Mouse (Mus musculus): Measurements from ENCODE around the gene Ipo5. TPM values are rescaled to one million over a fixed set of nuclear protein-coding genes. Genes with fewer than 3 reads are reported as not detected.

Gene Ipo5
- polyA plus RNA-seq (2015; fragmentation: Nextera tagmentation; extraction: Ambion mirVana): 84.9 and 104 TPM in 2 replicates

GRCm38 (mm10) chr14:120910733-120911324 is at the start of gene Ipo5:
TSS of gene Ipo5 (plus strand) at chr14:120911224.
- Histone ChIP-seq H3K9me3 (ENCODE audit: control insufficient read depth, low read length) (no peaks in the 10 kb centered on the region), H3K4me1 (replicated peaks; ENCODE audit: control insufficient read depth, insufficient read depth, low read length) (peaks cover 13% of the 10 kb centered on the region), H3K27ac (ENCODE audit: low read length) (peak within 1 kb of the TSS; percentile 86), H3K4me2 (ENCODE audit: low read length) (peak within 1 kb of the TSS; percentile 89), H3K36me3 (ENCODE audit: control insufficient read depth, insufficient read depth) (no peaks in the 10 kb centered on the region), H3K4me3 (replicated peaks; ENCODE audit: low read length) (peak within 1 kb of the TSS; percentile 88), H3K27me3 (replicated peaks; ENCODE audit: control insufficient read depth, insufficient read depth, low read length) (no peaks in the 10 kb centered on the region), H3K9ac (replicated peaks; ENCODE audit: low read depth, low read length) (peak within 1 kb of the TSS; percentile 90)
- peak; percentile 94 for ATAC-seq
- under 1% methylated on average over 52 of the region's 83 CpGs for WGBS

GRCm38 (mm10) chr14:120863205-120863604 is 47.8 kb upstream of the Ipo5 start:
- Histone ChIP-seq H3K36me3 (ENCODE audit: control insufficient read depth, insufficient read depth) (no peaks in the 10 kb centered on the region), H3K4me2 (ENCODE audit: low read length) (no peak overlapping the region), H3K4me3 (replicated peaks; ENCODE audit: low read length) (no peak overlapping the region), H3K27me3 (replicated peaks; ENCODE audit: control insufficient read depth, insufficient read depth, low read length) (no peaks in the 10 kb centered on the region), H3K4me1 (replicated peaks; ENCODE audit: control insufficient read depth, insufficient read depth, low read length) (no peaks in the 10 kb centered on the region), H3K9ac (replicated peaks; ENCODE audit: low read depth, low read length) (no peak overlapping the region), H3K9me3 (ENCODE audit: control insufficient read depth, low read length) (no peaks in the 10 kb centered on the region; the same call in 1 of the 2 replicates), H3K27ac (ENCODE audit: low read length) (no peak overlapping the region)
- ATAC-seq: no peak
- WGBS: 95% methylated on average over 3 of the region's 3 CpGs

GRCm38 (mm10) chr14:120864896-120865295 is 46.1 kb upstream of the Ipo5 start:
- 93% methylated on average over 4 of the region's 4 CpGs for WGBS
- H3K4me3 ChIP-seq (replicated peaks; ENCODE audit: low read length): no peak overlapping the region
- no peak overlapping the region for H3K9ac ChIP-seq (replicated peaks; ENCODE audit: low read depth, low read length)
- H3K27ac ChIP-seq (ENCODE audit: low read length): no peak overlapping the region
- H3K36me3 ChIP-seq (ENCODE audit: control insufficient read depth, insufficient read depth): no peaks in the 10 kb centered on the region
- no peaks in the 10 kb centered on the region; the same call in 1 of the 2 replicates for H3K4me1 ChIP-seq (replicated peaks; ENCODE audit: control insufficient read depth, insufficient read depth, low read length)
- H3K9me3 ChIP-seq (ENCODE audit: control insufficient read depth, low read length): no peaks in the 10 kb centered on the region
- no peaks in the 10 kb centered on the region for H3K27me3 ChIP-seq (replicated peaks; ENCODE audit: control insufficient read depth, insufficient read depth, low read length)
- no peak overlapping the region for H3K4me2 ChIP-seq (ENCODE audit: low read length)
- ATAC-seq: no peak

GRCm38 (mm10) chr14:120866573-120866972 is 44.5 kb upstream of the Ipo5 start:
- 97% methylated on average over 8 of the region's 8 CpGs for WGBS
- Histone ChIP-seq H3K9ac (replicated peaks; ENCODE audit: low read depth, low read length) (no peak overlapping the region), H3K36me3 (ENCODE audit: control insufficient read depth, insufficient read depth) (no peaks in the 10 kb centered on the region), H3K27ac (ENCODE audit: low read length) (peak overlapping the region; percentile 23; the same call in 1 of the 2 replicates), H3K9me3 (ENCODE audit: control insufficient read depth, low read length) (no peaks in the 10 kb centered on the region), H3K4me2 (ENCODE audit: low read length) (no peak overlapping the region), H3K4me3 (replicated peaks; ENCODE audit: low read length) (no peak overlapping the region), H3K4me1 (replicated peaks; ENCODE audit: control insufficient read depth, insufficient read depth, low read length) (no peaks in the 10 kb centered on the region; the same call in 1 of the 2 replicates), H3K27me3 (replicated peaks; ENCODE audit: control insufficient read depth, insufficient read depth, low read length) (no peaks in the 10 kb centered on the region)
- no peak for ATAC-seq

GRCm38 (mm10) chr14:120867121-120867520 is 43.9 kb upstream of the Ipo5 start:
- no peaks in the 10 kb centered on the region for H3K9me3 ChIP-seq (ENCODE audit: control insufficient read depth, low read length)
- 88% methylated on average over 5 of the region's 5 CpGs for WGBS
- H3K4me2 ChIP-seq (ENCODE audit: low read length): no peak overlapping the region
- no peaks in the 10 kb centered on the region; the same call in 1 of the 2 replicates for H3K4me1 ChIP-seq (replicated peaks; ENCODE audit: control insufficient read depth, insufficient read depth, low read length)
- H3K27me3 ChIP-seq (replicated peaks; ENCODE audit: control insufficient read depth, insufficient read depth, low read length): no peaks in the 10 kb centered on the region
- ATAC-seq: no peak
- no peak overlapping the region for H3K9ac ChIP-seq (replicated peaks; ENCODE audit: low read depth, low read length)
- H3K36me3 ChIP-seq (ENCODE audit: control insufficient read depth, insufficient read depth): no peaks in the 10 kb centered on the region
- H3K27ac ChIP-seq (ENCODE audit: low read length): peak overlapping the region; percentile 23; the same call in 1 of the 2 replicates
- H3K4me3 ChIP-seq (replicated peaks; ENCODE audit: low read length): no peak overlapping the region

GRCm38 (mm10) chr14:120868494-120868893 is 42.5 kb upstream of the Ipo5 start:
- Histone ChIP-seq H3K27me3 (replicated peaks; ENCODE audit: control insufficient read depth, insufficient read depth, low read length) (no peaks in the 10 kb centered on the region), H3K9ac (replicated peaks; ENCODE audit: low read depth, low read length) (no peak overlapping the region), H3K27ac (ENCODE audit: low read length) (no peak overlapping the region), H3K9me3 (ENCODE audit: control insufficient read depth, low read length) (no peaks in the 10 kb centered on the region), H3K36me3 (ENCODE audit: control insufficient read depth, insufficient read depth) (no peaks in the 10 kb centered on the region), H3K4me2 (ENCODE audit: low read length) (no peak overlapping the region), H3K4me3 (replicated peaks; ENCODE audit: low read length) (no peak overlapping the region), H3K4me1 (replicated peaks; ENCODE audit: control insufficient read depth, insufficient read depth, low read length) (no peaks in the 10 kb centered on the region; the same call in 1 of the 2 replicates)
- ATAC-seq: peak; percentile 64; the same call in 1 of the 2 replicates
- WGBS: 29% methylated on average over 8 of the region's 8 CpGs

- Histone ChIP-seq H3K27ac (ENCODE audit: low read length) (no peak overlapping the region), H3K4me2 (ENCODE audit: low read length) (no peak overlapping the region), H3K4me3 (replicated peaks; ENCODE audit: low read length) (no peak overlapping the region), H3K9me3 (ENCODE audit: control insufficient read depth, low read length) (no peaks in the 10 kb centered on the region), H3K9ac (replicated peaks; ENCODE audit: low read depth, low read length) (no peak overlapping the region), H3K4me1 (replicated peaks; ENCODE audit: control insufficient read depth, insufficient read depth, low read length) (no peaks in the 10 kb centered on the region; the same call in 1 of the 2 replicates), H3K27me3 (replicated peaks; ENCODE audit: control insufficient read depth, insufficient read depth, low read length) (no peaks in the 10 kb centered on the region), H3K36me3 (ENCODE audit: control insufficient read depth, insufficient read depth) (no peaks in the 10 kb centered on the region)
- no peak for ATAC-seq
- WGBS: 42% methylated on average over 5 of the region's 5 CpGs
Measured at GRCm38 (mm10) chr14:120870736-120871135, 40.3 kb upstream of the Ipo5 start.

- ATAC-seq: no peak
- H3K27ac ChIP-seq (ENCODE audit: low read length): no peak overlapping the region
- H3K36me3 ChIP-seq (ENCODE audit: control insufficient read depth, insufficient read depth): no peaks in the 10 kb centered on the region
- H3K4me3 ChIP-seq (replicated peaks; ENCODE audit: low read length): no peak overlapping the region
- H3K9me3 ChIP-seq (ENCODE audit: control insufficient read depth, low read length): no peaks in the 10 kb centered on the region
- no peak overlapping the region for H3K4me2 ChIP-seq (ENCODE audit: low read length)
- WGBS: 88% methylated on average over 7 of the region's 7 CpGs
- H3K27me3 ChIP-seq (replicated peaks; ENCODE audit: control insufficient read depth, insufficient read depth, low read length): no peaks in the 10 kb centered on the region
- H3K4me1 ChIP-seq (replicated peaks; ENCODE audit: control insufficient read depth, insufficient read depth, low read length): no peaks in the 10 kb centered on the region
- no peak overlapping the region for H3K9ac ChIP-seq (replicated peaks; ENCODE audit: low read depth, low read length)
Measured at GRCm38 (mm10) chr14:120874397-120874796, 36.6 kb upstream of the Ipo5 start.

GRCm38 (mm10) chr14:120875144-120875543 is 35.9 kb upstream of the Ipo5 start:
- Histone ChIP-seq H3K27me3 (replicated peaks; ENCODE audit: control insufficient read depth, insufficient read depth, low read length) (no peaks in the 10 kb centered on the region), H3K36me3 (ENCODE audit: control insufficient read depth, insufficient read depth) (no peaks in the 10 kb centered on the region), H3K9me3 (ENCODE audit: control insufficient read depth, low read length) (no peaks in the 10 kb centered on the region), H3K27ac (ENCODE audit: low read length) (no peak overlapping the region), H3K9ac (replicated peaks; ENCODE audit: low read depth, low read length) (no peak overlapping the region), H3K4me2 (ENCODE audit: low read length) (no peak overlapping the region), H3K4me3 (replicated peaks; ENCODE audit: low read length) (no peak overlapping the region), H3K4me1 (replicated peaks; ENCODE audit: control insufficient read depth, insufficient read depth, low read length) (no peaks in the 10 kb centered on the region)
- ATAC-seq: no peak
- 74% methylated on average over 9 of the region's 9 CpGs for WGBS
